Mouse (Mus musculus) left cerebral cortex, adult 2 months (tissue): ENCODE results near the gene Ptprj. TPM values are rescaled to one million over a fixed set of nuclear protein-coding genes. Genes with fewer than 3 reads are reported as not detected.

Source experiments
- DNase-seq, 2 experiments: peaks; one replicate each; pipeline ENCODE4 v3.0.0; 2021 to 2022; ENCODE audit warnings: low spot score in 2 of 2, mixed read lengths in 1 of 2; ENCODE audit errors: extremely low spot score in 1 of 2
- H3K27ac ChIP-seq: fragments of 200-600 bp; 2 replicates; pipeline ENCODE4 v1.8.1; 2022
- H3K4me3 ChIP-seq: fragments of 200-600 bp; 2 replicates; pipeline ENCODE4 v1.8.1; 2022
- CTCF ChIP-seq: fragments of 200-600 bp; IDR thresholded peaks from 2 replicates; pipeline ENCODE4 v1.8.1; 2022; ENCODE audit warnings: antibody characterized with exemption, mild to moderate bottlenecking, moderate library complexity
- intact Hi-C: fragments of 180-260 bp; cut with DNase I; formaldehyde crosslinking; loops from one replicate; pipeline ENCODE4 v1.15.1; 2025
- long read RNA-seq, 2 experiments: library from polyadenylated mRNA; stranded (forward); transcript quantifications; one replicate each; pipeline ENCODE4 v2.0.0; 2021; ENCODE audit warnings: borderline mapping rate in 2 of 2
- total RNA-seq, 2 experiments: library from RNA; stranded (reverse); gene quantifications; 2 replicates each; pipeline ENCODE4 v1.2.3; 2021

The Ptprj gene
- total RNA-seq, result 100 to 1,000 TPM; 114 to 117 TPM
- long read RNA-seq, experiment 1, partial matches to known transcripts, result 4 of 43 reads
- long read RNA-seq, experiment 1, other reads (novel, unspliced or antisense), result 39 of 43 reads
- long read RNA-seq, experiment 2, partial matches to known transcripts, result 4 of 28 reads
- long read RNA-seq, experiment 2, other reads (novel, unspliced or antisense), result 24 of 28 reads

- DNase-seq, result peak; percentile 69 to 77
- H3K27ac ChIP-seq, result peak within 1 kb of the TSS; percentile 98
- H3K4me3 ChIP-seq, result peak within 1 kb of the TSS; percentile 97
- intact Hi-C loops, result loop anchor here (2.0 kb wide), 4 partner anchors 32 to 106 kb away; no protein-coding TSS in a partner anchor
- no peak; the same call in 1 of the 2 replicates for TF ChIP-seq CTCF
These were observed at the start of gene Ptprj for GRCm38 (mm10) chr2:90580236-90581005. TSS of gene Ptprj (minus strand) at chr2:90580647.

DNA sequence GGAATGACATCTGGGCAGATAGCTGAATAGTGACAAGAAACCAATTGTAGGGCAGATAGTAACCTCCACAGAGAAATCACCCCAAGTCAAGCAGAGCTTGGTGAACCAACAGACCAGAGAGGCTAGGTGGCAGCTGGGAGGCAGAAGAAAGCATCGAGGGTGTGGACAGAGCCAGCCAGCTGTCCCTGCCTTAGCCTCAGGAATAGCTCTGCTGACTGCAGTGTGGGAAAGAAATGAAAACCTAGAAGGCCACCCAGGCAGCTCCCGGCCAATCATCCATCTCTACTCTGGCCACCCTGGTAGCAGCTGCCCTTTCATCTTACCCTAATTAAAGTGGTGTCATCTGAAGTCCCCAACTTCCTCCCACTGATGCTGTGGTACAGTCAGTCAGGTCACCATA, 49.1 kb upstream of the Ptprj start:
- no peak overlapping the region for H3K27ac ChIP-seq
- intact Hi-C loops, result no loop called here
- no peak overlapping the region for H3K4me3 ChIP-seq
- no peak for DNase-seq
- no peak for TF ChIP-seq CTCF

DNA sequence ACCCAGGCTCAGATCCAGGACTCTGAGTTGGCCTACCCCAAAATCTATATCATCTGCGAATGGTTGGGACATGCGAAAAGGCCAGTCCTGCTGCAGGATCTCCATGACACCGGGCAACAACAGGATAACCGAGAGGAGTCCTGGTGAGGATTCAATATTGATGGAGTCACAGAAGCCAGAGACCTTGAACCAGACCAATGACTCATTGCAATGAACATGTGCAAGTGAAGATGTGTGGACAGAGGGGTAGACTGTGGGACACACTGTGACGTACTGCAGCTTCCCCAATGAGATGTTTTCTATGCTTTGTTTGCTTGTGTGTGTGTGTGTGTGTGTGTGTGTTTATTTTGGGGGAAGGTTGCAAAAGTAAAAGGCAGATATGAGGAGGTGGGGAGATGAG, 47.8 kb upstream of the Ptprj start:
- no peak overlapping the region for H3K4me3 ChIP-seq
- intact Hi-C loops, result no loop called here
- no peak for DNase-seq
- TF ChIP-seq CTCF, result no peak
- no peak overlapping the region for H3K27ac ChIP-seq

DNA sequence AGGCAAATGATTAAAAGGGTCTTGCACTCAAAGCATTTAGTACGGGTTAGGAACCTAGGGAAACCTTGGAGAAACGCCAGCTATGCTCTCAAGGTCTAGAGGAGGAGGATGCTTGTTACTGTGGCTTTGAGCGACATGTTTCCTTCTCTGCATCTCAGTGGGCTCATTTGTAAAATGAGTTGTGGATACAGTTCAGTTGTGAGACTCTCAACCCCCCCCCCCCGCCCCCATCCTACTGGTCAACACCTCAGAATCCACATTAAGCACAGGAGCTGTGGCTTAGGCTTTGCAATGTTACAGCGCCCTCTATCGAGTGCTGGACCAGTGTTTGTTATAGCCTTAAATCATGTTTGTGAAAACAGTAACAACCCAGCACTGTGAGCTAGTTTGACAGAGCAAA, 44.5 kb upstream of the Ptprj start:
- TF ChIP-seq CTCF, result peak; percentile 71
- DNase-seq, result peak; percentile 49 to 63
- Histone ChIP-seq H3K27ac (no peak overlapping the region), H3K4me3 (no peak overlapping the region)
- intact Hi-C loops, result loop anchor here (1.0 kb wide), 1 partner anchor 151 kb away; no protein-coding TSS in a partner anchor

- TF ChIP-seq CTCF, result no peak
- peak in 1 of 2 experiments; percentile 14 for DNase-seq
- no peak overlapping the region for H3K27ac ChIP-seq
- H3K4me3 ChIP-seq, result no peak overlapping the region
- intact Hi-C loops, result no loop called here
These were observed 43.9 kb upstream of the Ptprj start for GRCm38 (mm10) chr2:90624339-90624738.

DNA sequence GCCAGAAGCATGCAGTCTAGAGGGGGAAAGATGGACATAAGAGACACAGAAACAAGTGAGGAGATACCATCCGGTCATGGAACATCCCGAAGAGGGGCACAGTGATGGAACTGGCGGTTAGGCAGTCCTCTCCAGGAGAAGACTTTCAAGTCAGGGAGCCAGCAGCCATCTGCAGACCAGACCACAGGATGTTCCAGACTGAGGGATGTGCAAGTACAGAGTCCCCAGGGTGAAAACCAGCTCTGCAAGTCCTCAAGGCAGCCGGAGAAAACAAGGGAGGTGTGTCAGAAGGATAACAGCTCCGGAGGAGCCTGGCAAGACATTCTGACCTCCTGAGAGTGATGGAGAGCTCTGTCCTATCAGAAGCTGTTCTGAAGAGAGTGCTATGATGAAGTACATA, 40.4 kb upstream of the Ptprj start:
- intact Hi-C loops, result no loop called here
- Histone ChIP-seq H3K27ac (no peak overlapping the region), H3K4me3 (no peak overlapping the region)
- DNase-seq, result no peak
- no peak for TF ChIP-seq CTCF

DNA sequence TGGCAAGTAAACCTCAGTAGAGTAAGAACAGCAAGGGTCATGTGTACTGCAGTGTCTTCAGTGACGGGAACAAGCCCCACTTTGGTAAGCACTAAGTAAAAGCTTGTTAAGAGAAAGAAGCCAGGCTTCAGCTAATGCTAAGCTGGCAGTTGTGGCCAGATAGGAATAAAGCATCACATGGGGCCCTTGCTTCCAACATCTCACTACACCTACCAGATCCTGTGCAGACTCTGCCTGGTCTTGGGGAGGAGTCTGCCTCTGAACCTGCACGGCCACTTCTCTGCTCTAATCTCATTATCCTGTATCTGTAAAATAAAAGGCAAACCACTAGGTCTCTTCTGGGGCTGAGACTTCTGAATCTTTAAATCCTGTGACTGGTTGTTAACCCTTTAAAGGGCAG, 39.2 kb upstream of the Ptprj start:
- no peak for TF ChIP-seq CTCF
- Histone ChIP-seq H3K27ac (no peak overlapping the region), H3K4me3 (no peak overlapping the region)
- DNase-seq, result no peak
- intact Hi-C loops, result no loop called here

- no peak overlapping the region for H3K4me3 ChIP-seq
- intact Hi-C loops, result no loop called here
- H3K27ac ChIP-seq, result no peak overlapping the region; the same call in 1 of the 2 replicates
- DNase-seq, result peak; percentile 56 to 65
- TF ChIP-seq CTCF, result no peak
These were observed 34.3 kb upstream of the Ptprj start for GRCm38 (mm10) chr2:90614651-90615171.

GRCm38 (mm10) chr2:90613591-90613990, 33.1 kb upstream of the Ptprj start:
- no peak for DNase-seq
- no peak for TF ChIP-seq CTCF
- no peak overlapping the region for H3K4me3 ChIP-seq
- no peak overlapping the region for H3K27ac ChIP-seq
- intact Hi-C loops, result loop anchor here (2.0 kb wide), 1 partner anchor 33 kb away; the partner anchor contains the start of gene Ptprj

- DNase-seq, result no peak
- no peak for TF ChIP-seq CTCF
- Histone ChIP-seq H3K4me3 (no peak overlapping the region), H3K27ac (no peak overlapping the region)
- intact Hi-C loops, result loop anchor here (2.0 kb wide), 1 partner anchor 32 kb away; the partner anchor contains the start of gene Ptprj
These were observed 32.6 kb upstream of the Ptprj start for GRCm38 (mm10) chr2:90613006-90613405.

DNA sequence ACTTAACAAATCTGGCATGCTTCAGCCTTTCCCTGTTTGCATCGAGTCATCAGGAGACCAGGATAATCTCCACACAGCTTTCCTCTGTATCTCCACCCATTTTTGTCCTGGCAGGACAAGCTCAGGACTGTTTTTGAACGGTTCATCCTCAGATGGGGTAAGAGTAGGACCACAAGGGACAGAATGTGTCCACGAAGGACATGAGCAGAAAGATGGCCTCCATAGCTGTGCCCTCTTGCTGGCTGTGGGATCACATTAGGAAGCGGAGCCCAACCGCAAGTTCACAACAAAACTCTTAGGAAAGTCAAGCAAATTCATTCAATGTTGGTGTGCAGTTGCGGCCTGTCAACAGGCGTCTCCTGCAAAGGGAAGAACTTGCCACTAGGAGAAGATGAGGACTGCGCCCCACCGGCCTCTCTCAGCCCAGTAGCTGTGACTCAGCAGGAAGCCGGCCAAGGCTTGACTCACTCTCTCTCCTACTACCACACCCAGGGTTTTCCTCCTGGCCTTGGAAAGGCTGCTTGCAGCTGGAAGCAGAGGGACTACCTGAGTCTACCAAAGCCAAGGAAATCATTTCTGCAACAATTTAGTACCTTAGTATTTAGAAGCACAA, 31.6 kb upstream of the Ptprj start:
- no peak overlapping the region for H3K27ac ChIP-seq
- peak in 1 of 2 experiments; percentile 53 for DNase-seq
- intact Hi-C loops, result loop anchor here (2.0 kb wide), 1 partner anchor 31 kb away; the partner anchor contains the start of gene Ptprj
- no peak for TF ChIP-seq CTCF
- H3K4me3 ChIP-seq, result no peak overlapping the region

- intact Hi-C loops, result no loop called here
- no peak for TF ChIP-seq CTCF
- DNase-seq, result no peak
- no peak overlapping the region for H3K4me3 ChIP-seq
- H3K27ac ChIP-seq, result no peak overlapping the region
These were observed 20.6 kb upstream of the Ptprj start for GRCm38 (mm10) chr2:90601056-90601455.
